Mouse (Mus musculus): Measurements from ENCODE around the gene Pnmal2. TPM values are rescaled to one million over a fixed set of nuclear protein-coding genes. Genes with fewer than 3 reads are reported as not detected.

Gene Pnmal2
- polyA plus RNA-seq, 1 experiment from 2014 or later = 4.7 TPM

GRCm38 (mm10) chr7:16915461-16916340 is 28.8 kb upstream of the Pnmal2 start:
- Histone ChIP-seq H3K36me3 (ENCODE audit: control insufficient read depth, insufficient read depth, low read length) (peaks cover 28% of the 10 kb centered on the region), H3K9ac (ENCODE audit: low read length) (no peak overlapping the region), H3K9me3 (ENCODE audit: control insufficient read depth, low read length) (no peaks in the 10 kb centered on the region), H3K4me1 (replicated peaks; ENCODE audit: control insufficient read depth, insufficient read depth) (peaks cover 5% of the 10 kb centered on the region; the same call in 1 of the 2 replicates), H3K4me3 (ENCODE audit: low read depth, low read length) (no peak overlapping the region), H3K27ac (replicated peaks) (no peak overlapping the region), H3K27me3 (ENCODE audit: control insufficient read depth, insufficient read depth, low read length) (no peaks in the 10 kb centered on the region), H3K4me2 (replicated peaks; ENCODE audit: low read depth) (no peak overlapping the region)
- 87% methylated on average over 32 of the region's 32 CpGs for WGBS
- DNase-seq (ENCODE audit: low spot score) = no peak
- no peak for ATAC-seq (ENCODE audit: low FRiP score, low TSS enrichment)
- no peak for TF ChIP-seq EP300 (optimal IDR thresholded peaks at IDR 0.05)
- no peak for TF ChIP-seq CTCF (IDR thresholded peaks at IDR 0.05; ENCODE audit: low read depth)

GRCm38 (mm10) chr7:16916342-16917265 is 27.9 kb upstream of the Pnmal2 start:
- Histone ChIP-seq H3K27me3 (ENCODE audit: control insufficient read depth, insufficient read depth, low read length) (no peaks in the 10 kb centered on the region), H3K36me3 (ENCODE audit: control insufficient read depth, insufficient read depth, low read length) (peaks cover 28% of the 10 kb centered on the region), H3K27ac (replicated peaks) (no peak overlapping the region), H3K4me3 (ENCODE audit: low read depth, low read length) (no peak overlapping the region), H3K4me1 (replicated peaks; ENCODE audit: control insufficient read depth, insufficient read depth) (peaks cover 10% of the 10 kb centered on the region), H3K9me3 (ENCODE audit: control insufficient read depth, low read length) (no peaks in the 10 kb centered on the region), H3K9ac (ENCODE audit: low read length) (no peak overlapping the region), H3K4me2 (replicated peaks; ENCODE audit: low read depth) (no peak overlapping the region)
- WGBS = 75% methylated on average over 29 of the region's 30 CpGs
- TF ChIP-seq CTCF (IDR thresholded peaks at IDR 0.05; ENCODE audit: low read depth) = no peak
- no peak for TF ChIP-seq EP300 (optimal IDR thresholded peaks at IDR 0.05)
- DNase-seq (ENCODE audit: low spot score) (no peak), ATAC-seq (ENCODE audit: low FRiP score, low TSS enrichment) (no peak)

GRCm38 (mm10) chr7:16917447-16917846 is 27.0 kb upstream of the Pnmal2 start:
- TF ChIP-seq CTCF (IDR thresholded peaks at IDR 0.05; ENCODE audit: low read depth) = no peak
- no peak for TF ChIP-seq EP300 (optimal IDR thresholded peaks at IDR 0.05)
- Histone ChIP-seq H3K36me3 (ENCODE audit: control insufficient read depth, insufficient read depth, low read length) (peaks cover 28% of the 10 kb centered on the region), H3K4me3 (ENCODE audit: low read depth, low read length) (no peak overlapping the region), H3K9ac (ENCODE audit: low read length) (no peak overlapping the region), H3K9me3 (ENCODE audit: control insufficient read depth, low read length) (no peaks in the 10 kb centered on the region), H3K27ac (replicated peaks) (no peak overlapping the region), H3K4me1 (replicated peaks; ENCODE audit: control insufficient read depth, insufficient read depth) (peaks cover 16% of the 10 kb centered on the region), H3K4me2 (replicated peaks; ENCODE audit: low read depth) (no peak overlapping the region), H3K27me3 (ENCODE audit: control insufficient read depth, insufficient read depth, low read length) (no peaks in the 10 kb centered on the region)
- DNase-seq (ENCODE audit: low spot score) (no peak), ATAC-seq (ENCODE audit: low FRiP score, low TSS enrichment) (no peak)
- 66% methylated on average over 11 of the region's 11 CpGs for WGBS

- ATAC-seq (ENCODE audit: low FRiP score, low TSS enrichment) (no peak), DNase-seq (ENCODE audit: low spot score) (no peak)
- H3K27me3 ChIP-seq (ENCODE audit: control insufficient read depth, insufficient read depth, low read length) = no peaks in the 10 kb centered on the region
- H3K9ac ChIP-seq (ENCODE audit: low read length) = 0 out of 2 replicates have a peak overlapping the region, but pooled peaks have one; percentile 27
- TF ChIP-seq CTCF (IDR thresholded peaks at IDR 0.05; ENCODE audit: low read depth) = no peak
- no peak for TF ChIP-seq EP300 (optimal IDR thresholded peaks at IDR 0.05)
- H3K27ac ChIP-seq (replicated peaks) = no peak overlapping the region
- H3K9me3 ChIP-seq (ENCODE audit: control insufficient read depth, low read length) = no peaks in the 10 kb centered on the region
- H3K36me3 ChIP-seq (ENCODE audit: control insufficient read depth, insufficient read depth, low read length) = peaks cover 28% of the 10 kb centered on the region
- no peak overlapping the region for H3K4me3 ChIP-seq (ENCODE audit: low read depth, low read length)
- WGBS = 75% methylated on average over 9 of the region's 9 CpGs
- peaks cover 18% of the 10 kb centered on the region for H3K4me1 ChIP-seq (replicated peaks; ENCODE audit: control insufficient read depth, insufficient read depth)
- no peak overlapping the region for H3K4me2 ChIP-seq (replicated peaks; ENCODE audit: low read depth)
Observed at GRCm38 (mm10) chr7:16918014-16918413, 26.5 kb upstream of the Pnmal2 start.

- ATAC-seq (ENCODE audit: low FRiP score, low TSS enrichment) = no peak
- WGBS = 52% methylated on average over 3 of the region's 3 CpGs
- peaks cover 18% of the 10 kb centered on the region for H3K4me1 ChIP-seq (replicated peaks; ENCODE audit: control insufficient read depth, insufficient read depth)
Observed at GRCm38 (mm10) chr7:16918670-16919069, 25.8 kb upstream of the Pnmal2 start.

More at GRCm38 (mm10) chr7:16918670-16919069, 25.8 kb upstream of the Pnmal2 start:
- no peak for DNase-seq (ENCODE audit: low spot score)
- Histone ChIP-seq H3K27me3 (ENCODE audit: control insufficient read depth, insufficient read depth, low read length) (no peaks in the 10 kb centered on the region), H3K4me3 (ENCODE audit: low read depth, low read length) (no peak overlapping the region), H3K27ac (replicated peaks) (no peak overlapping the region), H3K4me2 (replicated peaks; ENCODE audit: low read depth) (no peak overlapping the region), H3K9me3 (ENCODE audit: control insufficient read depth, low read length) (no peaks in the 10 kb centered on the region), H3K9ac (ENCODE audit: low read length) (no peak overlapping the region), H3K36me3 (ENCODE audit: control insufficient read depth, insufficient read depth, low read length) (peaks cover 28% of the 10 kb centered on the region)
- TF ChIP-seq CTCF (IDR thresholded peaks at IDR 0.05; ENCODE audit: low read depth) (no peak), EP300 (optimal IDR thresholded peaks at IDR 0.05) (no peak)

All from stomach, postnatal 0 days (tissue).